Mouse (Mus musculus) mouse embryonic stem cell (cell line): ENCODE measurements around the gene Prkce.

Experiments used
- in situ Hi-C, 2 experiments: fragments of 300-500 bp; cut with MboI; formaldehyde crosslinking; loops; 1 replicate in 1 of 2; 3 replicates in 1 of 2; pipeline ENCODE4 v1.14.3; 2019 to 2020; ENCODE audit warnings: low sequenced_read_pairs in 2 of 2, low pct_unique_long_range_greater_than_20kb in 1 of 2, mixed read lengths in 1 of 2; ENCODE audit not compliant: unreplicated experiment in 1 of 2

The Prkce gene

GRCm38 (mm10) chr17:86580724-86581123, 413.1 kb downstream of the Prkce start:
- in situ Hi-C loops = no loop called here

DNA sequence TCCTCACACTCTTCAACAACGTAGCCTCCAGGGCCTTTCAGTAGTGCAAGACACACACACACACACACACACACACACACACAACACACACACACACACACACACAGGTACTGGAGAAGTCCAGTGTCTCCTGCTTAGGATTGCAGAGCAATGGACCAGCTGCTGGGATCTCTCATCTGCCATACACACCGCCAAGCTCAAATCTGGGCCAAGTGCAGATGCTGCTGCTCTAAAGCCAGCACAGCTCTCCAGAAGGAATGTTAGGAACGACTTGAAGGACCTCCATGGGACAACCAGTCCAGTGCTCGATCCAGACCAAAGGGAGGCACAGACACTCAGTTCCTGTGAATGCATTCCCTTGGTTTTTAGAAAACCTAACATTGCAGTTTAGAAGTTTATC, 414.8 kb downstream of the Prkce start:
- in situ Hi-C loops = no loop called here

GRCm38 (mm10) chr17:86586441-86586840, 418.9 kb downstream of the Prkce start:
- in situ Hi-C loops = no loop called here

- in situ Hi-C loops = no loop called here
Measured at GRCm38 (mm10) chr17:86588704-86589449, 421.3 kb downstream of the Prkce start.

- in situ Hi-C loops = no loop called here
Measured at GRCm38 (mm10) chr17:86589681-86590080, 422.1 kb downstream of the Prkce start.

DNA sequence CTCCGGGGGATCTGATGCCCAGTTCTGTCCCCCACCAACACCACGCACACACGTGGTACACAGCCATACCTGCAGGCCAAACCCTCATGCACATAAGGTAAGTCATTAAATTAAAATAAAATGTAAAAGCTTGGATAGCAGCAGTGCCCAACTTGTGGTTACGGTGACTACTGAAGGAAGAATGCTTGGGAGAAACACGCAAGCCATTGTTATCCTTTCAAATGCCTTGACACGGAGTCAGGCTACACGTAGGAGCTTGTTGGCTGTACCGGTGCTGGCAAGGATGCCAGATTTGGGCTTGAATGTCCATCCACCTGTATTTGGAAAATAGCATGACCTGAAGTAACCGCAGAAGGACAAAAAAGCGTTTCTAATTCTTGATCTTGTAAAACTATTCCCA, 423.7 kb downstream of the Prkce start:
- in situ Hi-C loops = no loop called here

- in situ Hi-C loops = no loop called here
Measured at GRCm38 (mm10) chr17:86592991-86593586, 425.5 kb downstream of the Prkce start.

- in situ Hi-C loops = no loop called here
Measured at GRCm38 (mm10) chr17:86595526-86595925, 427.9 kb downstream of the Prkce start.

GRCm38 (mm10) chr17:86601116-86601515, 433.5 kb downstream of the Prkce start:
- in situ Hi-C loops = no loop called here

GRCm38 (mm10) chr17:86601901-86602300, 434.3 kb downstream of the Prkce start:
- in situ Hi-C loops = no loop called here

DNA sequence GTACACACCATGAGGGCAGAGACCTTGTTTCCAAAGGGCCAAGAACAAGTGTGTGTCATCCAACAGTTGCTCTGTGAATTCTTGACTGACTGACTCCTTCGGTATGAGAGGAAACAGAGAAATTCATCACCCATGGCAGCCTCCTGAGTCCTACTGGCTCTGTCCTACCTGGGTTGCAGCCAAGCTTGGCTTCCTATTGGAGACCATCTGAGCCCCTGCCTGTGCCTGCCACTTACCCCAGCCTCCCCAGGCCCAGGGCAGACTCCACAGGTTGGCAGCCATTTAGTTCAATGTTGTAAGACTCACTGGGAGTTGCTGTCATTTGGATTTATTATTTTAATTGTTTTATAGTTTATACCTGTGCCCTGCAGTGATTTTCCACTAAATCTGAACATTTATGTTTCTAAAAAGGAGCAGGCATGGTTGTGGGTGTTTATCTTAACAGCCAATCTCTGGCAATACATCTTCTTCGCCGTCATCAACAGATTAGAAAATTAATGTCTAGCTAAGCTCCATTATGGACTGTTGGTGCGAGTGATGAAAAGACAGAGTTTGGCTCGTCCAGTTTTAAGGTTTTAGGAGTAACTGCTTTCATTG, 436.4 kb downstream of the Prkce start:
- in situ Hi-C loops = no loop called here

GRCm38 (mm10) chr17:86607981-86608380, 440.4 kb downstream of the Prkce start:
- in situ Hi-C loops = no loop called here

DNA sequence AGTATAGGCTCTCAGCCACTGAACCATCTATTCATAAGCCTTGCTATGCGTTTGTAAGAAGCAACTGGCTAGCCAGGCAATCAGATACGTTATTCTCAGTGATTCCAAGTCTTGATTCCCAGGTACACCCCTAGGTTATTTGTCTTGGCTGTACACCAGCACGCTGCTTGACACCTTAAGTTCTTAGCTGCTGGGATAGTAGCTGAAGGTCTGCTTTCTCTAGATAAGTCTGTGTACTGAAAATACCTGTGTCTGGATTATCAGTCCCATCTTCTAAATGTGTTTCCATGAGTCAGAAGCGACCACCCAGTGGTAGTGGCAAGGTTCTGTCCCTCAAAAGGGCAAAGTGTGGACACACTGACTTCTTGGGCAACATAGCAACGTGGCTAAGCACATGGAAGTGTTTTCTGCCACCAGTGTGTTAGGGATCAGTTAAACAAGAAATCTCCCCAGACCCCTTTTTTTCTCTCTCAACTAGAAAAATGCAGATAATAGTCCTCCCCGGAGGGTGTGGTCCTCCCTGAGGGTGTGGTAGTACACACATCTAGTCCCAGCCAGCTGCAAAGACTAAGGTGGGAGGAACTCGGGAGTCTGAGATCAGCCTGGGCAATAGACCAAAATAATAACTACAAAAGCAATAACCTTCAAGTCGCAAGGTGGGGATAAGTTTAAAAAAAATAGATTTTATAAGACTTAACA, 442.8 kb downstream of the Prkce start:
- in situ Hi-C loops = no loop called here

DNA sequence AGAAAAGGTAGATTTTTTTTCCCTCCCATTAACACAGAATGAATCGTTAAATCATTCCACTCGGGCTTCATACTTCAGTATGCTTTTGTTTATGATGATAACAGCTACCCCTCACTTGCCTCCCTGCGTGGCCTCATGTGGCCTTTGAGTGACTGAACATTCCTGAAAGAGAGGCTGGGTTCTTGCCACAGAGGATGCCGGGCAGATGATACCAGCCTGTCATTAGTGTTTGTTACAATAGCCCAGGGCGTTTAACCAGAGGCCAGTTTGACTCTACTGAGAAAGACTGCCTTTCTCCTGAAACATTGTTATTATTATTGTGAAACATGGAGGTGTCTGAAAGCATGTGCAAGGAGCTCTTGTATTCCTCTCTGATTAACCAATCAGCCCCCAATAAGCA, 444.2 kb downstream of the Prkce start:
- in situ Hi-C loops = no loop called here

- in situ Hi-C loops = no loop called here
Measured at GRCm38 (mm10) chr17:86615592-86616291, 448.2 kb downstream of the Prkce start.

- in situ Hi-C loops = no loop called here
Measured at GRCm38 (mm10) chr17:86617570-86618237, 450.1 kb downstream of the Prkce start.

- in situ Hi-C loops = no loop called here
Measured at GRCm38 (mm10) chr17:86618431-86618861, 450.9 kb downstream of the Prkce start.

DNA sequence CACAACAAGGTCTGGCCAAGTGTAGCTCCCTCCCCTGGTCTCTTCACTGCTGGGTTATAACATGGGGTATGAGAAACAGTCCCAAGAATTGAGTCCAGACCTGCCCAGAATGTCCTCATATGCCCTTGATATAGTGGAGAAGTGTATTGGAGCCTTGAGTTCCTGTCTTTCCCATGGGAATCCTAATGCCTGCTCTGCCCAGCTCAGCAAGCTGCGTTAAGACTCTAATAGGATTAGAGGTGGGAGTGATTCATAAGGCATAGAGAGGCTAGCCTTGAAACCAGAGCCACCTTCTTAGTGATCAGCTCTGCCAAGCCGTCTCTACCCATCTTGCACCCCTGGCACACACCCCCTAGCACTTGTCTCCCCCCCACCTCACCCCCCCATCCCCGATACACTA, 455.3 kb downstream of the Prkce start:
- in situ Hi-C loops = no loop called here
